Mouse (Mus musculus): ENCODE measurements at regions not wholly inside any gene's neighbourhood (a gene's known extent, or its start where the extent isn't known, plus 50 kb on each side); places are given as distances from the start of the nearest gene placed in this dataset.

DNA sequence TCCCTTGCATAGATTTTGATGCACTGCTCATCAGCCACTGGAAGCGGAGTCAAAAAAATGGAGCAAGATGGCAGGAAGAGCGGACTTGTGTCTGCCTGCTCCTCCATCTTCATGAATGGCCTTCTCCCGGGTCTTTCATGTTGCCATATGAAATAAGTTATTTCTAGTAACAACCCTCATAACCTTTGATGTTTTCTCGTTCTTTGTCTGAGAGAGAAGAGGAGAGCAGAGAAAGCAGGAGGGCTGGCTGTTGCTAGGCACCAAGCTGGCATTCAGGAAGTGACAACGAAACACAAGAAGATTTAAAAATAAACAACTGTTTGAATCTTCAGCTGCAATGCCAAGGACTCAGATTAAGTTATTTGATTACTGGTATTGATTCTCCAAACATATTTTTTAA lies 256.8 kb downstream of the Adgb start:
- in situ Hi-C loops (cut with MboI; ENCODE audit: low pct_ligation_motif_present, low pct_unique_long_range_greater_than_20kb, low sequenced_read_pairs) (no loop called here), dilution Hi-C loops (cut with MboI; ENCODE audit: extremely low pct_ligation_motif_present, extremely low pct_unique_long_range_greater_than_20kb, low sequenced_read_pairs) (no loop called here)
- Histone ChIP-seq H3K9ac (ENCODE audit: insufficient read depth, low read depth) (no peak overlapping the region), H3K27me3 (replicated peaks) (no peaks in the 10 kb centered on the region), H3K27ac (ENCODE audit: insufficient read depth, low read depth) (no peak overlapping the region), H3K4me2 (ENCODE audit: insufficient read depth, low read depth, poor library complexity, severe bottlenecking) (no peak overlapping the region), H3K79me2 (replicated peaks; ENCODE audit: control insufficient read depth, extremely low read depth, insufficient read depth, poor library complexity, severe bottlenecking) (no peaks in the 10 kb centered on the region), H3K9me3 (replicated peaks; ENCODE audit: low read length) (no peaks in the 10 kb centered on the region), H3K36me3 (replicated peaks in 1 of 2; ENCODE audit: control insufficient read depth in 1 of 2, insufficient read depth in 1 of 2, low read length in 1 of 2) (no peaks in the 10 kb centered on the region), H3K4me1 (ENCODE audit: control insufficient read depth in 1 of 2, insufficient read depth in 2 of 2) (no peaks in the 10 kb centered on the region), H3K4me3 (replicated peaks in 1 of 3; ENCODE audit: low read depth in 2 of 3, low read length in 2 of 3, poor library complexity in 1 of 3) (no peak overlapping the region)
- no peak for DNase-seq (ENCODE audit: extremely low read depth)
- TF ChIP-seq JUN (IDR thresholded peaks at IDR 0.05; ENCODE audit: insufficient read depth, low read depth, low read length), result no peak
- TF ChIP-seq MEF2A (IDR thresholded peaks at IDR 0.05; ENCODE audit: borderline replicate concordance, low read depth, low read length), result no peak
- TF ChIP-seq CHD1 (IDR thresholded peaks at IDR 0.05; ENCODE audit: low read depth, low read length), result no peak
- TF ChIP-seq SMC3 (IDR thresholded peaks at IDR 0.05; ENCODE audit: low read depth, low read length), result no peak
- no peak for TF ChIP-seq HCFC1 (IDR thresholded peaks at IDR 0.05; ENCODE audit: low read depth, low read length)
- TF ChIP-seq GABPA (IDR thresholded peaks at IDR 0.05; ENCODE audit: insufficient replicate concordance, low read depth, low read length), result no peak
- TF ChIP-seq BHLHE40 (IDR thresholded peaks at IDR 0.05; ENCODE audit: low read depth, low read length), result no peak
- TF ChIP-seq E2F4 (IDR thresholded peaks at IDR 0.05; ENCODE audit: insufficient replicate concordance, low read depth, low read length), result no peak

- TF ChIP-seq NRF1 (IDR thresholded peaks at IDR 0.05; ENCODE audit: low read depth, low read length) (no peak), ZKSCAN1 (IDR thresholded peaks at IDR 0.05; ENCODE audit: borderline replicate concordance, low read depth, low read length) (no peak), NELFE (IDR thresholded peaks at IDR 0.05; ENCODE audit: low read depth, low read length) (no peak), ZMIZ1 (IDR thresholded peaks at IDR 0.05; ENCODE audit: low read depth, low read length) (no peak), POLR2A (IDR thresholded peaks at IDR 0.05; ENCODE audit: low read depth, low read length) (no peak), ZC3H11A (IDR thresholded peaks at IDR 0.05; ENCODE audit: low read depth, low read length) (no peak), ETS1 (conservative IDR thresholded peaks at IDR 0.05; ENCODE audit: low read depth, low read length) (no peak), HCFC1 (IDR thresholded peaks at IDR 0.05; ENCODE audit: low read depth, low read length) (no peak), USF2 (conservative IDR thresholded peaks at IDR 0.05; ENCODE audit: low read depth, low read length) (no peak), EP300 (IDR thresholded peaks at IDR 0.05; ENCODE audit: low read length) (no peak), RAD21 (IDR thresholded peaks at IDR 0.05; ENCODE audit: low read depth, low read length) (no peak), UBTF (IDR thresholded peaks at IDR 0.05; ENCODE audit: low read depth, low read length) (no peak), MYC (IDR thresholded peaks at IDR 0.05; ENCODE audit: low read depth, low read length) (no peak)
- dilution Hi-C loops (cut with MboI; ENCODE audit: extremely low pct_ligation_motif_present, extremely low pct_unique_long_range_greater_than_20kb, low sequenced_read_pairs) (no loop called here), in situ Hi-C loops (cut with MboI; ENCODE audit: low pct_ligation_motif_present, low pct_unique_long_range_greater_than_20kb, low sequenced_read_pairs) (no loop called here)
- no peaks in the 10 kb centered on the region for H3K9me3 ChIP-seq (replicated peaks; ENCODE audit: low read length)
- H3K4me1 ChIP-seq (ENCODE audit: control insufficient read depth in 1 of 2, insufficient read depth in 2 of 2), result no peaks in the 10 kb centered on the region
- no peak overlapping the region for H3K4me2 ChIP-seq (ENCODE audit: insufficient read depth, low read depth, poor library complexity, severe bottlenecking)
- no peak overlapping the region for H3K4me3 ChIP-seq (replicated peaks in 1 of 3; ENCODE audit: low read depth in 2 of 3, low read length in 2 of 3, poor library complexity in 1 of 3)
- H3K36me3 ChIP-seq (replicated peaks in 1 of 2; ENCODE audit: control insufficient read depth in 1 of 2, insufficient read depth in 1 of 2, low read length in 1 of 2), result no peaks in the 10 kb centered on the region
- DNase-seq (ENCODE audit: extremely low read depth), result no peak
- H3K27ac ChIP-seq (ENCODE audit: insufficient read depth, low read depth), result no peak overlapping the region
- no peak overlapping the region for H3K9ac ChIP-seq (ENCODE audit: insufficient read depth, low read depth)
- H3K27me3 ChIP-seq (replicated peaks), result no peaks in the 10 kb centered on the region
- no peaks in the 10 kb centered on the region for H3K79me2 ChIP-seq (replicated peaks; ENCODE audit: control insufficient read depth, extremely low read depth, insufficient read depth, poor library complexity, severe bottlenecking)
Observed at GRCm38 (mm10) chr10:10208354-10208753, 263.8 kb downstream of the Adgb start.
